Mouse (Mus musculus) adrenal gland (tissue): ENCODE measurements around the gene Dusp28.

Source experiments
- intact Hi-C: fragments of 180-260 bp; cut with DNase I; formaldehyde crosslinking; loops from one replicate; pipeline ENCODE4 v1.15.1; 2025
- long read RNA-seq, 2 experiments: library from polyadenylated mRNA; unstranded; transcript quantifications; one replicate each; pipeline ENCODE4 v2.0.0; 2020; ENCODE audit warnings: borderline replicate concordance in 1 of 2; ENCODE audit not compliant: insufficient replicate concordance in 1 of 2

The Dusp28 gene
- long read RNA-seq, experiment 1, transcript Dusp28-201 (2 exons, 1,314 nt): major isoform, 23 of 26 reads
- long read RNA-seq, experiment 1, partial matches to known transcripts: 0 of 26 reads
- long read RNA-seq, experiment 1, other reads (novel, unspliced or antisense): 3 of 26 reads
- long read RNA-seq, experiment 2, transcript Dusp28-201 (2 exons, 1,314 nt): major isoform, 22 of 22 reads
- long read RNA-seq, experiment 2, partial matches to known transcripts: 0 of 22 reads
- long read RNA-seq, experiment 2, other reads (novel, unspliced or antisense): 0 of 22 reads

DNA sequence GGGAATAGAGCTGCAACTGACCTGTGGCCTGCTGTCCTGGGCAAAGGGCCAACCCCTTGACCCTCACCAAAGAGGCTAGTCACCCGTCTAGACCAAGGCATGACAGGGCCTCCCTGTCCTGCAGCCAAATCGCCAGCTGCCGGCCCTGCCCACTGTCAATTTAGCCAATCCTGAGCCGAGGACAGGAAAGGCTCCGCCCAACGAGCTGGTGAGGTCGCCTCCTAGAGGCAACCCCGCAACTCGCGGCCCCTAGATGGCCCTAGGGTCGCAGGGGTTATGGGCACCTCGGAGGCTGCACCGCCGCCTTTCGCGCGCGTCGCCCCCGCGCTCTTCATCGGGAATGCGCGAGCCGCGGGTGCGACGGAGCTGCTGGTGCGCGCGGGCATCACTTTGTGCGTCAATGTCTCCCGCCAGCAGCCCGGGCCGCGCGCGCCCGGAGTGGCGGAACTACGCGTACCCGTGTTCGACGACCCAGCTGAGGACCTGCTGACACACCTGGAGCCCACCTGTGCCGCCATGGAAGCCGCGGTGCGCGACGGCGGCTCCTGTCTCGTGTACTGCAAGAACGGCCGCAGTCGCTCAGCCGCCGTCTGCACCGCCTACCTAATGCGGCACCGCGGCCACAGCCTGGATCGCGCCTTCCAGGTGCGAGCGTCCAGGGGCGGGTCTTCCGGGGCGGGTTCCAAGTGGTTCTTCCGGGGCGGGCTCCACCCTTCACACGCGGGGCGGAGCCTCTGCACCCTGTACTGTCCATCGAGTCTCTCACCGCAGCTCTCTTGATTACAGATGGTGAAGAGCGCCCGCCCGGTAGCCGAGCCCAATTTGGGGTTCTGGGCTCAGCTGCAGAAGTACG lies at the start of gene Dusp28:
Gene Dusp28, plus strand, starts transcription at position 203 of the 853 bp plus-strand sequence.
- intact Hi-C loops: no loop called here

DNA sequence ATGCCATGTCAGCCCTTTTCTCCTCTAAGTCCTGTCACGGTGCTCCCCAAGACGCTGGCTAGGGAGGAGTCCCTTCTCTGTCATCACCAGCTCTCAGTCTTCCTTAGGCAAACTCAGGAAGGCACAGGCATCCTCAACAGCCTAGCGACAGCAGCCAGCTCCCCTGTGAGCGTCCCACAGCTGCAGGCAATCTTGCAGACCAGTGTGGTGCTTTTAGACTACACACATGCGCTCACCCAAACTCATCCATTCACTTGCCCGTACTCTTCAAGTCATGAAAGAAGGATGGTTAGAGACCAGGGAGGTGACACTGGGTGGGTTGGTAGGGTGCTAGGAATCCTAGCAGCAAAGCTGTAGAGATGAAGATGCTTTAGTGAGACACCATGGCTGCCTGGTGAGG lies 45.3 kb upstream of the Dusp28 start:
- intact Hi-C loops: no loop called here

DNA sequence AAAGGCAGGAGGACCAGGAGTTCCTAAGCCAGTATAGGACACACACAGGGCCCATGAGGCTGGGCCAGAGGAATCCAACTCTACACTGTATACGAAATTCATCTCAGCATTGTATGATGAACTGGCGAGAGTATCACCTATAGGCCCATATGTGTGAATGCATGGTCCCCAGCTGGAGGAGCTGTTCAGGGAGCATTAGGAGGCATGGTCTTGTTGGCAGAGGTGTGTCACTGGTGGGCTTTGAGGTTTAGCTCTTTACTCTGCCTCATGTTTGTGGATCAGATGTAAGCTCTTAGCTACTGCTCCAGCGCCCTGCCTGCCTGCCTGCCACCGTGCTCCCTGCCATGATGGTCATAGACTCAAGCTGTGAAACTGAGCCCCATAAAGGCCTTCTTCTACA lies 43.5 kb upstream of the Dusp28 start:
- intact Hi-C loops: no loop called here

DNA sequence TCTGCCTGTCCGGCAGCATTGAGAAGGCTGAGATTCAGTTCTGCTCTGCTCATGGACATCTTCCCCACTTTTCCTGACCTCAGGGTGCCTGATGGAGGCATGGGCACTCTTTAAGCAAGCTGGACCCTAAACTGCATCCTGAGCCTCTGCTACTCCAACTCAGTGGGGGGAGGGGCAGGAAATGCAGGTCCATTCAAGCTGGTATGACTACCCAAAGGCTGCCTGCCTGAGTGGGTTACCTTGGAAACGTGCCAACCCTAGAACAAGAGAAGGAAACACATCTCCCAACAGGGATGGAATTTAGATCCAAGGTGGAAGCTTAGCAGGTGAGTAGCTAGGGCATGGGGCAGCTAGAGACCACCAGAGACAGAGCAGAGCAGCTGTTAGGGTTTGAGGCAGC lies 40.6 kb upstream of the Dusp28 start:
- intact Hi-C loops: no loop called here

DNA sequence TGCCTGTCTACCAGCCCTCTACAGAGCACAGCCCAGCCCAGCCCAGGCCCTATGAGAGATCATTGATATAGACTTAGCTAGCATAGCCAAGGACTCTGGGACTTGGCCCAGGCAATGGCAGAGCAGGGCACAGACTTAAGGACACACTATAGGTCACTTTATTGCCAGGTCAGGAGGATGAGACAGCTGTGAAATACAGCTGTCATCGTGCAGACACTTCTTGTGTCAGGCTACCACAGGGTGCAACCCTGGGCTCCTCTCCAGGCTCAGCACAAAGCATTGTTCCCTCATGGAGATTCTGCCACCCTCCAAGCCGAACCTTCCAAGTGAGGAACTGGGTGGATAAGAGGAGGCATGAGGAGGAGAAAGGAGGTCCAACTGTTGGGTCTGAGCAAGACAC lies 36.8 kb upstream of the Dusp28 start:
- intact Hi-C loops: no loop called here

DNA sequence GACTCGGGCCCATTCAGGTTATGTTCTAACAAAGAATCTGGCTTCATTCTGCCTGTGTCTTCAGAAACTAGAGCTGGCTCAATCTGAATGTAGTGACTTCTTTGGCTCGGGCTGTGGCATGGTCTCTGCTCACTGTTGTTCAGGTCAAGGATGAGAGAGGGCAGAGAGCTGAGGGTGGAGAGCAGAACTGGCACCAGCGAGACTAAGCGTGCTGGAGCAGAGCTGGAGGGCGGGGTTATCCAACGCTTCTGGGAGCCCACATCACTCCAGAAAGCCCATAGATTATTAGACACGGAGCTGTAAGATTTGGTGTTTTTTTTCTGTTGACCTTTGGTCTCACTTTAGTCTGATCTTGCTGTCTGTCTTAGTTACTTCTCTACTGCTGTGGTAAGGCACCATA lies 34.1 kb upstream of the Dusp28 start:
- intact Hi-C loops: no loop called here

DNA sequence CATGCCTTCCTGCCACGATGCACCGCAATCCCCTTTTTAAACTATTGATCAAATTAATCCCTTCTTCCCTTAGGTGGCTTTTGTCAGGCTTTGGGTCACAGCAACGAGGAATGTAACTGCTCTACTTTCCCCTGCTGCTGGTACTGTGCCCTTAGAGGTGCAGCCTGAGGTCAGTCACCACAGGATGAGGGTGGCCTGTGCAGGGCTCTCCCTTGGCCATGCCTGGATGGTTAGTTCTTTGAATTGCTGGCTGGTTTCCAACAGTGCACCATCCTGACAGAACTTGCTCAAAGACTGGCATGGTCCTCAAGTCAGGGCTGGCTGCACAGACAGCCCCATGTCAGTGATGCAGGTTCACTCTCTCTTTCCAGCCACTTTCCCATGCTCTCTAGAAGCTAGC lies 32.8 kb upstream of the Dusp28 start:
- intact Hi-C loops: no loop called here

DNA sequence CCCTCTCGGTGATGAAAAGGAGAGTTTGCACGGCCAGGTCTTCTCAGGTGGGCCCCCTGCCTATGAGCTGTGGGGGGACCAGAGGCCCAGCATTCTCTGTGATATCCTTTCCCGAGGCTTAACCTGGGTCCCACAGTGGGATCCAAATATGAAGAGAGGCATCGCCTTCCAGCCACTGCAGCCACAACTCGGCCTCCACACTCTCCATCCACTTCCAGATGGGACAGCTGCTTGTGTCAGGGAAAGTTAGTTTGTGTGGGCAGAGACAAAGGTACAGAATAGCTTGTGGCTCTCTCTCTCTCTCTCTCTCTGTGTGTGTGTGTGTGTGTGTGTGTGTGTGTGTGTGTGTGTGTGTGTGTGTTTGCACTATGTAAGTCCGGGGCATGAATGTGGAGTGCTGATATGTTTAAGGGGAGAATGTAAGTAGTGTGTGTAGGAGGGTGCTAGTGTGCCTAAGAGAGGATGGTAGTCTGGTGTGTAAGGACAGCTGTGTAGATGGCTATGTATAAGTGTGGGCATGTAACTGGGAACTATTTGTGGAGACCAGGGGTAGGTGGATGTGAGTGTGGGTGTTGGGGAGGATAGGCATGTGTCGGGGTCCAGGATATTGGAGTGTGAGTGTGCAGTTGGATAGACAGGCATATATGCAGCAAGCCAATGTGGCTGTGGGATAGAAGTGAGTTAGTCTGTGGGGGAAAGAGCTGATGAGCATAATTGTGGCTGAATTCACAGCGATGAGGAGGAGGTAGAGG lies 31.2 kb upstream of the Dusp28 start:
- intact Hi-C loops: no loop called here

DNA sequence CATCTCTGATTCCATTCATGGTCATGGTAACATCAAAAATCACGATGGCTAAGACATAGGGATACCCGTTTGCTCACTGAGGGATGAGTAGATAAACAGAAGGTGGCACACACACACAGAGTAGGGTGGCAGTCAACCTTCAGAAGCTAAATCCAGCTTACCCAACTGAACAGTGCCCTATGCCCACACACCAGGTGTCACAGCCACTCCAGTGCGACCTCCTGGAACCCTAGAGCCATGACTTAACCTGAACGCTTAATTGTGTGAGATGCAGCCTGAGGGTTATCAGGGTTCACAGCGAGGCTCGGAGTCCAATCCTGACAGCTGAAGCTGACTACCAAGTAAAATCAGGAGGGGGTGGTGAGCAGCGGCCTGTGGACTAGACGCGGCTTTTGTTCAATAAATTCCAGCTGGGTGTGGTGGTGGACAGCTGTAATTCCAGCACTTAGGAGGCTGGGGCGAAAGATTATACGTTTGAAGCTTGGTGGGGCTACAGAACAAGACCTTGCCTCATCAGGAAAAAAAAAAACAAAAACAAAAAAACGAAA lies 29.3 kb upstream of the Dusp28 start:
- intact Hi-C loops: no loop called here

DNA sequence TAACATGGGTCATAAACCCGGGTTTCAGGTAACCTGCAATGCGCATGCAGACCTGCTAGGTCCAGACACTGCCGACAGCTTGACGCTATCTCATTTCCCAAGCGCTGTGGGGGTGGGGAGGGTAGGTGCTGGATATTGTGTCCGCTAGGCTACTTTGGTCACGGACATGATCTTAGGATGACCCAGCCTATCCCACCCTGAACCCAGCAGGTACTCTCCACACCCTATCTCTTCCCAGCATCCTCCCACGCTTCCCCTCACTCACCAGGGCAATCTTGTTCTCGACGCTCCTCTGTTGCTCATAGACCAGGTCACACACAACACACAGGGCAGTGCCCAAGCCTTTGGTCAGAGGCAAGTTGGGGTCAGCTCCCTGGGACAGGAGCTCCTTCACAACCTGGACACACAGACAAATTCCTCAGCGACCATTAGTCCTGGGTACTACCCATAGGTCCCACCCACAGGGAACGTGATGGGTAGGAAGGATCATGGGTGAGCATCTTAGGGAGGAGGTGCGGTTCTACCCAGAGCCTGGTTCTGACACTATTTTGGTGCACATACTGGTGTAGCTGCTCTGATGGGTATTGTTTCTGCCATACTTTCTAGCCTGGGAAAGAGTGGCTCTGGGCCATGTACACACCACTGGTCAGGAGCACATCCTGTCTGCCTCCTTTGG lies 28.6 kb upstream of the Dusp28 start:
- intact Hi-C loops: no loop called here

DNA sequence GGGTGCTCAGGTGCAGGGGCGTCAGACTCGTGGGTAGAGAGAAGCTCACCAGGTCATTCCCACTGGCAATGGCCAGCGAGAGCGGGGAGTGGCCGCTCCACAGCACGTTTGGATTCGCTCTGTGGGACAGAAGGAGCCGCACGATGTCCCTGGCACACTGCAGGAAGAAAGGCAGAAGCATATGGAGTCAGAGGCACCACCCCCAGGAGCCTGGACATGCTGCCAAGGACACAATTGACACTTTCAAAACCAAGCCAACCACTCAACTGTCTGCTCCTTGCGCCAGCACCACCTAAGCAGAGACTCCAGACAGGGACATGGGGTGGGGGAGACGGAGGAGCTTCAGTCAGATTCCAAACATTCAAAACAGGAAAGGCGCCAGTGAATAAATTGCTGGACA lies 27.5 kb upstream of the Dusp28 start:
- intact Hi-C loops: no loop called here

DNA sequence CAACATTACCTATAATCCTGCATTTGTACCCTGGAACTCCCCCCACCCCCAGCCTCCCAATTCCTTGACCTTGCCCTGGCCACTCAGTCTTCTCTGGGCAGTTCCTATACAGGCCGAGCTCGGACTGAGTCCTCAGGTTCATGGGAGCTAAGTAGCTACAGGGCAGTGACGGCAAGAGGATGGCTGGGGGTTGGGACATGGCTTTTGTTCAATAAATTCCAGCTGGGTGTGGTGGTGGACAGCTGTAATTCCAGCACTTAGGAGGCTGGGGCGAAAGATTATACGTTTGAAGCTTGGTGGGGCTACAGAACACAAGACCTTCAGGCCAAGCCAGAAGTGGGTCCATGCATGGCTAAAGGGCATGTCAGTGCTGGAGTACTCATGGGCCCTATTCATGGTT lies 26.7 kb upstream of the Dusp28 start:
- intact Hi-C loops: no loop called here

DNA sequence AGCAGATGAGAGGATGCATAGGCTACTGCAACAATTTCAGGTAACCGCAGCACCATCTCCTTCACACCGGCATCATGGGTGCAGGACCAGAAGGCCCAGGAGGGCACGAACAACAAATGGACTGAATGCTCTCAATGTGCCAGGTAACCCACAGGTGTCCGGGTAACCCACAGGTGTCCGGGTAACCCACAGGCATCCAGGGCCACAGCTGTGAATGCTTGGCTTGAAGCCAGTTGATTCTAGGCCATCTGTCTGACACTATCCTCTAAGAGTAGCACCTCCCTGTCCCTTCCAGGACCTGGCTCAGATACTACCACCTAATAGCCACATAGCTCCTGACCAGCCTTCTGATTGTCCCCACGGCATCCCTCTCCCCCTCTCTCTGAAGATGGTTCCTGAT lies 24.8 kb upstream of the Dusp28 start:
- intact Hi-C loops: no loop called here

DNA sequence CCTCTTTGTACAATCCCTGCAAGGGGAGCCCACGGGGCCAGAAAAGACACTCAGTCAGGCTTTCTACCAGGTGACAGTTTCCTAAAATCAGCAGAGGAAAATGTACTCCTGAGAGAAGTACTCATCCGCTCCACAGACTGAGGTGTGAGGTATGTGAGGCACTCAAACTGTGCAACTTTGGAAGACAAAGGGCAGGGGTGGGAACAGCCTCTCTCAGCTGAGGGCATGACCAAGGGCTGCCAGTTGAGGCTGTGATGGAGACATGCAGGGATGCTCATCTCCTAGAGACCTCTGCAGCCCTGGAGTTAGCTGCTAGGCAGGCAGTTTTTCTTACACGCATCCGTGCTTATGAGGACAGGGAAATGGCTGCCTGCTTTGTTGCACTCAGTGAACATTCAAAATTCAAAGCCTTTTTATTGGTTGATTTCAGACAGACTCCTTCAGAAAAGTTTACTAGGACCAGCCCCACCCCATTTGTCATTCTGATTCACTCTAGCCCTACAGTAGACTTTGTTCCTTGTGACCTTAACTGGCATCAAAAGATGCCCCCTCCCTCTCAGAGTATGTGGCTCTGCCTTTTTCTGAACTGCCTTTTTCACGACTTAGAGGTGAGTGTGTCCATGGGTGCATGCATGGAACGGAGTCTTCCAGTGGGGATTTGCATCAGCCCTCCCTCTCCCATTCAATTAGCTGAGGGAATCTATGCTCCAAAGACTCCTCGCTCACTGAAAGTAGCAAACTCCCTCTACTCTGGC lies 17.7 kb upstream of the Dusp28 start:
- intact Hi-C loops: no loop called here

DNA sequence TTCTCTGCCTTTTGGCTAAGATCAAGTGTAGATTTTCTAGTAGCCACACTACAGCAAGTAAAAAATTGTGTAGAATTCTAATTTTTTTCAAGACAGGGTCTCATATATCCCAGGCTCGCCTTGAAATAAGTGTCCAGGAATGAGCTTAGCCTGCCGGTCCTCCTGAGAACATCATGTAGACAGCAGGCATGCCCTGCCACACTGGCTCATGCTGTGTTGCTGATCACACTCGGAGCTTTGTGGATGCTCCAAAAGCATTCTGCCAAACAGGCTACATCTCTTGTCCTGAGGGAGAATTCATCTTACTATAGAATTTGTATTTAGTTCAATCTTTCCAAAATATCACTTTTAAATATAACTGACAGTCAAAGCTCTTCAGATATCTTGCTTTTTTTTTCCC lies 14.0 kb upstream of the Dusp28 start:
- intact Hi-C loops: no loop called here

DNA sequence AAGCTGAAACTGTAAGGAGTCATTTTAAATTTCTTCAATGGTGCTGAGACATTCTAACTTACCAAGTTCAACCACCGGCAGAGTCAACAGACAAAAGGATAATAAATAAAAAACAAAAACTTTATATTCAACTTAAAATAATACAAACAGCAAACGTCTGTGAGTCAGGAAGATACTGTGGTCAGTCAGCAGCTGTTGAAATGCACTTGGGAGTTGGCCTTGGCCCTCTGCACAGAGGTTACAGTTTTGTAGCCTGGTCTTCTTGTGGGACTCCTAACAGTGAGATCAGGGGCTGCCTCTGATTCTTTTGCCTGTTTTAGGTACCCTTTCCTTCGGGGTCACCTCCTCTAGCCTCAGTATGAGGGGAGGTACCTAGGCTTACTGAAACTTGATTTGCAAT lies 12.9 kb upstream of the Dusp28 start:
- intact Hi-C loops: no loop called here

DNA sequence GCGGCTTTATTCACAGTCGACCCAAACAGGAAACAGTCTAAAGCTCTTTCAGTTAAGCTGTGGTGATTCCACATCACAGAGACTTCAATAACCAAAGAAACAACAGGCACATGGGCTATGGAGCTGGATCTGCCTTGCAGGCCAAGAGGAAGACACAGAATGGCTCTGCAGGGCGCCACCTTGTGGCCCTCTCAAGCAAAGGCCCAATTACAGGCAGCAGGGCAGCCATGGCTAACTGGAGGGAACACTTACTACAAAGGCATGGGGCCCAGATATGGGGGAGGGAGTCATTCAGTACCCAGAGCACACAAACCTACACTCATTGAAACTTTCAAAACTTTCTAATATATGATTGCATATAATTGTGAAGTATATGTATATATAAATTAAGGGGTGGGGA lies 11.7 kb upstream of the Dusp28 start:
- intact Hi-C loops: loop anchor here (5.0 kb wide), 2 partner anchors 53 to 198 kb away; no protein-coding TSS in a partner anchor

DNA sequence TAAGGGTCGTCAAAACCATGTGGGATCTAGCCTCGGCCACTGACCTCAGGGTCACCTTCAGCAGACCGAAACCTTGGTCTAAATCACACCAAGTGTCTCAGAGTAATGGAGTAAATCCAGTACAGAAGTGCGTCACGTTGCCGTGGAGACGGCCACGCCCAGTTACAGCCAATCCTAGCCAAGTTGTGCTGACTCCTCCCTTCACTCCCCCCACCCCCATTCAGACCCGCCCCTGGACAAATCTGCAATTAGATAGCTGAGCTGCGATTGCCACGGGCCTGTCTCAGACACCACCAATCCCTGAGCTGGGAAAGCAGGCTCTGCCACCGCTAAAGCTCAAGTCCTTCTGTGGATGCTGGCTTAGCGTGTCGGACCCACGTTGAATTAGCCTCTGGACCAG lies 4.0 kb upstream of the Dusp28 start, which contains the start of gene Ankmy1:
Gene Ankmy1, minus strand, starts transcription at position 121 of the 400 bp plus-strand sequence.
- intact Hi-C loops: no loop called here

DNA sequence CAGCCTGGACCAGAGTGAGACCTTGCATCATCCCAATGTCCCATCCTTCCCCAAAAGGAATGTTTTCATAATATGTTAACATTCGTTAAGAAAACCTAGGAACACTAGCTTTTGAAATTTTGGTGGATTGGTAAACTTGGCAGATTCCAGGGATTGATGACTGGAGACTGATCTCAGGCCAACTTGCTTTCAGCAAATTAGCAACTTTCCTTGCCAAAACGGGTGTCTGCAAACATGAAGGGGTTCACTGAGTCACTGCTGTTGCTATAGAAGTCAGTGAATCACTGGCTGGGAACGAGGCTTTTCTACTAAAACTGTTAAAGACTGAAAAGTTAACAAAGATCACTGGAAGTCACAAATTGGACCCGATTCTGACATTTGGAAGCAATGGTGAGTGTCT lies 3.2 kb upstream of the Dusp28 start:
- intact Hi-C loops: no loop called here

DNA sequence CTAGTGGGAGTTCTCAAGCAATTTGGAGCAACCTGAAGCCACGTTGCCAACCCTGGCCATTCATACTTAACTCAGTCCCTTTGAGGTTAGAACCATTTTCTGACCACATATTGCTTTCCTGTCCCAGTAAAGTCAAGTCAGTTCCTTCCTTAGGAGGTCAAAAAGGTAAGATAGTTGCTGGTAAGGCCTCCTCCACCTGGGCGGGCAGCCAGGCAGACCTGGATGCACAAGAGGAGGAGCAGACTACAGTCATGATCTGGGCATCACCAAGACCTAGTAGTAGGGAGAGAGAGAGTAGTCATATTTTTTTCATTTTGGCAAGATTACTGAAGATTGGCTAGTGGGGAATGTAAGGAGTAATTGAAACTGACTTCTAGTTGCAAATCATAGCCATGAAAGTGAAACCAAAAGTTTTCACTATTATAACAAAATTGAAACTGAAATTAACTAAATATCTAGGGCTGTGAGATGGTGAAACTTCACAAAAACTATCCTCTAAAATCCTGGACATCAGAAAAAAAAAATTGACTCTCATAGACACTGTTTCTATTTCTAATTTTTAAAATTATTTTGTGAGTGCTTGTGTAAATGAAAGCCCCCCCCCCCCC lies 974 bp upstream of the Dusp28 start:
- intact Hi-C loops: no loop called here
